Mouse (Mus musculus) myocyte (in vitro differentiated cells): ENCODE data around the gene Frmd8. TPM values are rescaled to one million over a fixed set of nuclear protein-coding genes. Genes with fewer than 3 reads are reported as not detected.

Source experiments
- H3K27me3 ChIP-seq: one replicate; pipeline ENCODE4 v1.6.1; 2011; ENCODE audit not compliant: control insufficient read depth, insufficient read depth, insufficient read length
- H3K36me3 ChIP-seq: one replicate; pipeline ENCODE4 v1.6.1; 2011; ENCODE audit not compliant: control insufficient read depth, insufficient read depth
- H3K4me2 ChIP-seq: one replicate; pipeline ENCODE4 v1.6.1; 2011; ENCODE audit warnings: low read depth, control low read depth
- H3K4me3 ChIP-seq: one replicate; pipeline ENCODE4 v1.5.1; 2011; ENCODE audit warnings: mild to moderate bottlenecking, control low read depth, moderate library complexity
- H3K79me2 ChIP-seq: one replicate; pipeline ENCODE4 v1.6.1; 2011; ENCODE audit not compliant: control insufficient read depth, insufficient read depth
- H3ac ChIP-seq: one replicate; pipeline ENCODE4 v1.6.1; 2011; ENCODE audit not compliant: control insufficient read depth, insufficient read length
- CEBPB ChIP-seq: IDR thresholded peaks from 2 replicates; pipeline ENCODE4 v1.6.1; 2011; ENCODE audit warnings: mild to moderate bottlenecking, moderate library complexity; ENCODE audit not compliant: poor library complexity, insufficient read depth, severe bottlenecking
- E2F4 ChIP-seq: IDR thresholded peaks from one replicate; pipeline ENCODE4 v1.6.1; 2011; ENCODE audit warnings: mild to moderate bottlenecking, control low read depth, moderate library complexity; ENCODE audit not compliant: insufficient read depth
- MAX ChIP-seq: IDR thresholded peaks from one replicate; pipeline ENCODE4 v1.6.1; 2011; ENCODE audit warnings: low read depth, mild to moderate bottlenecking, control low read depth
- MYOD1 ChIP-seq, 3 experiments: IDR thresholded peaks; one replicate each; pipeline ENCODE4 v1.6.1; 2011; ENCODE audit warnings: control low read depth in 2 of 3, low read depth in 2 of 3, mild to moderate bottlenecking in 2 of 3, moderate library complexity in 1 of 3; ENCODE audit not compliant: insufficient read length in 2 of 3, control insufficient read depth in 1 of 3
- MYOG ChIP-seq, 3 experiments: IDR thresholded peaks; one replicate each; pipeline ENCODE4 v1.6.1; 2011; ENCODE audit warnings: control low read depth in 2 of 3, low read depth in 2 of 3, mild to moderate bottlenecking in 2 of 3; ENCODE audit not compliant: insufficient read length in 2 of 3, control insufficient read depth in 1 of 3, insufficient read depth in 1 of 3
- POLR2A ChIP-seq: IDR thresholded peaks from one replicate; pipeline ENCODE4 v1.6.1; 2011; ENCODE audit warnings: low read depth, mild to moderate bottlenecking, control low read depth, moderate library complexity; ENCODE audit not compliant: insufficient read length
- POLR2AphosphoS2 ChIP-seq: IDR thresholded peaks from one replicate; pipeline ENCODE4 v1.6.1; 2011; ENCODE audit warnings: low read depth, control low read depth; ENCODE audit not compliant: insufficient read length
- REST ChIP-seq: IDR thresholded peaks from one replicate; pipeline ENCODE4 v1.6.1; 2011; ENCODE audit warnings: mild to moderate bottlenecking, control low read depth, moderate library complexity; ENCODE audit not compliant: insufficient read depth, insufficient read length
- SRF ChIP-seq: IDR thresholded peaks from one replicate; pipeline ENCODE4 v1.6.1; 2011; ENCODE audit warnings: low read depth; ENCODE audit not compliant: control insufficient read depth, insufficient read length
- TCF12 ChIP-seq: IDR thresholded peaks from one replicate; pipeline ENCODE4 v1.6.1; 2011; ENCODE audit warnings: mild to moderate bottlenecking, control low read depth; ENCODE audit not compliant: poor library complexity, insufficient read depth, severe bottlenecking
- polyA plus RNA-seq: library from polyadenylated mRNA; unstranded; fragments of >200 nt; fragmentation: generic; extraction: Trizol; gene quantifications from one replicate; pipeline ENCODE4 v1.2.1, GENCODE M21; 2012; ENCODE audit warnings: missing spikeins

Gene Frmd8
- polyA plus RNA-seq, 1 experiment, result 22.3 TPM

- peak overlapping the region; percentile 100 for H3K4me3 ChIP-seq
- TF ChIP-seq POLR2A, result peak; percentile 94
- TF ChIP-seq TCF12, result no peak
- TF ChIP-seq E2F4, result no peak
- TF ChIP-seq REST, result no peak
- no peak for TF ChIP-seq MYOG (IDR thresholded peaks at IDR 0.05; ENCODE audit: control insufficient read depth in 1 of 3, insufficient read depth in 1 of 3, insufficient read length in 2 of 3, low read depth in 2 of 3)
- TF ChIP-seq MYOD1 (IDR thresholded peaks at IDR 0.05; ENCODE audit: control insufficient read depth in 1 of 3, insufficient read length in 2 of 3, low read depth in 2 of 3), result no peak
- peak; percentile 100 for TF ChIP-seq POLR2AphosphoS2
- no peak for TF ChIP-seq MAX
- no peak for TF ChIP-seq CEBPB
- no peak for TF ChIP-seq SRF
- H3K27me3 ChIP-seq, result no peaks in the 10 kb centered on the region
- peaks cover 43% of the 10 kb centered on the region for H3K36me3 ChIP-seq
- H3K4me2 ChIP-seq, result peak overlapping the region; percentile 30
- peak overlapping the region; percentile 23 for H3ac ChIP-seq
- H3K79me2 ChIP-seq, result peaks cover 75% of the 10 kb centered on the region
Measured at GRCm38 (mm10) chr19:5800632-5801431, 74.2 kb downstream of the Frmd8 start.

- Histone ChIP-seq H3K4me2 (peak overlapping the region; percentile 30), H3K4me3 (peak overlapping the region; percentile 100), H3K36me3 (peaks cover 48% of the 10 kb centered on the region), H3ac (peak overlapping the region; percentile 23), H3K79me2 (peaks cover 79% of the 10 kb centered on the region), H3K27me3 (no peaks in the 10 kb centered on the region)
- TF ChIP-seq E2F4, result no peak
Measured at GRCm38 (mm10) chr19:5800350-5800631, 74.8 kb downstream of the Frmd8 start.

Other genes starting within 250 kb of the Frmd8 start
- gene Rela, start 237.8 kb downstream of the Frmd8 start, polyA plus RNA-seq, result 58.0 TPM
- gene Sipa1, start 211.6 kb downstream of the Frmd8 start, polyA plus RNA-seq, result 14.4 TPM
- 19.0 TPM for gene Map3k11, start 186.5 kb downstream of the Frmd8 start, polyA plus RNA-seq
- 34.9 TPM for gene Pcnx3, start 186.4 kb downstream of the Frmd8 start, polyA plus RNA-seq
- 0.12 TPM for gene Kcnk7, start 170.9 kb downstream of the Frmd8 start, polyA plus RNA-seq
- 97.4 TPM for gene Ehbp1l1, start 149.0 kb downstream of the Frmd8 start, polyA plus RNA-seq
- 77.4 TPM for gene Fam89b, start 145.6 kb downstream of the Frmd8 start, polyA plus RNA-seq
- gene Ltbp3, start 134.4 kb downstream of the Frmd8 start, polyA plus RNA-seq, result 100 TPM
- gene Scyl1, start 103.9 kb downstream of the Frmd8 start, polyA plus RNA-seq, result 73.5 TPM
- 5.2 TPM for gene Slc25a45, start 2.5 kb upstream of the Frmd8 start, polyA plus RNA-seq
- 0.31 TPM for gene Tigd3, start 18.9 kb upstream of the Frmd8 start, polyA plus RNA-seq
- gene Dpf2, start 37.7 kb upstream of the Frmd8 start, polyA plus RNA-seq, result 78.5 TPM
- gene Cdc42ep2, start 49.5 kb upstream of the Frmd8 start, polyA plus RNA-seq, result 16.2 TPM
- gene Pola2, start 88.9 kb upstream of the Frmd8 start, polyA plus RNA-seq, result 11.9 TPM
- not detected for gene Slc22a20, start 110.9 kb upstream of the Frmd8 start, polyA plus RNA-seq
- gene Capn1, start 140.6 kb upstream of the Frmd8 start, polyA plus RNA-seq, result 110 TPM
- 24.3 TPM for gene Syvn1, start 171.3 kb upstream of the Frmd8 start, polyA plus RNA-seq
- 43.0 TPM for gene Mrpl49, start 182.5 kb upstream of the Frmd8 start, polyA plus RNA-seq
- gene Fau, start 182.6 kb upstream of the Frmd8 start, polyA plus RNA-seq, result 2,772 TPM
- gene Znhit2, start 185.9 kb upstream of the Frmd8 start, polyA plus RNA-seq, result 44.3 TPM
- 37.1 TPM for gene Tm7sf2, start 193.1 kb upstream of the Frmd8 start, polyA plus RNA-seq
- gene Vps51, start 202.0 kb upstream of the Frmd8 start, polyA plus RNA-seq, result 49.1 TPM
- 0.13 TPM for gene Tmem262, start 204.8 kb upstream of the Frmd8 start, polyA plus RNA-seq
- 0.26 TPM for gene Gm28374, start 207.0 kb upstream of the Frmd8 start, polyA plus RNA-seq
- gene Zfpl1, start 209.7 kb upstream of the Frmd8 start, polyA plus RNA-seq, result 68.5 TPM
- gene Cdca5, start 209.7 kb upstream of the Frmd8 start, polyA plus RNA-seq, result 7.7 TPM
- 0.07 TPM for gene AC131692.1, start 219.1 kb upstream of the Frmd8 start, polyA plus RNA-seq
- gene Naaladl1, start 230.5 kb upstream of the Frmd8 start, polyA plus RNA-seq, result 0.11 TPM
- 27.5 TPM for gene Sac3d1, start 243.4 kb upstream of the Frmd8 start, polyA plus RNA-seq